Mouse (Mus musculus): Measurements from ENCODE around the gene D630023F18Rik.

- no peak for TF ChIP-seq CTCF (IDR thresholded peaks at IDR 0.05)
- no peak for TF ChIP-seq EP300 (IDR thresholded peaks at IDR 0.05)
Observed at GRCm38 (mm10) chr1:65109756-65110435, 13.1 kb downstream of the D630023F18Rik start.
